Mouse (Mus musculus) spleen, adult 2 months (tissue): ENCODE measurements around the gene Stk4.

Source experiments
- CTCF ChIP-seq: fragments of 200-500 bp; IDR thresholded peaks from 2 replicates; pipeline ENCODE4 v1.5.1; 2011; ENCODE audit warnings: mild to moderate bottlenecking, inconsistent platforms; ENCODE audit not compliant: insufficient read depth, insufficient read length, insufficient replicate concordance; ENCODE audit errors: extremely low read depth
- POLR2A ChIP-seq: fragments of 200-500 bp; IDR thresholded peaks from 2 replicates; pipeline ENCODE4 v1.6.1; 2011; ENCODE audit warnings: low read depth, low read length, inconsistent platforms

DNA sequence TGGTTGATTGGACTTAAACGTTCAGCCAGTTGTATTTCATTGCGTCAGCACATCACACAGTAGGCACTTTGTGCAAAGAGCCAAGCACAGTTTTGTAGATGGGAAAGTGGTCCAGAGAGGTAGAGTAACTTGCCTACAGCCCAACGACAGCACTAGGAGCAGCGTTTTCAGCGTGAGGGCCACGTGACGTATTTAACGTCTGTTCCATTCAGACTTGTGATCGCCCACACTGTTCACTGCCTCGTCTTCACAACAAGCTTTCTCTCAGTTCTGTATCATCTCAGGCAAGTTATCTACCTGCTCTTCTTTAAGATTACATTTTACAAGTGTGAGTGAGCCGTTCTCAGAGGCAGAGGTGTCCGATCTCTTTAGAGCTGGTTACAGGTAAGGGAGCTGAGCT is 76.4 kb downstream of the Stk4 start:
- TF ChIP-seq POLR2A (no peak), CTCF (no peak)
